14 mouse cellular contexts compared by ENCODE assay signal in the genomic region with DNA sequence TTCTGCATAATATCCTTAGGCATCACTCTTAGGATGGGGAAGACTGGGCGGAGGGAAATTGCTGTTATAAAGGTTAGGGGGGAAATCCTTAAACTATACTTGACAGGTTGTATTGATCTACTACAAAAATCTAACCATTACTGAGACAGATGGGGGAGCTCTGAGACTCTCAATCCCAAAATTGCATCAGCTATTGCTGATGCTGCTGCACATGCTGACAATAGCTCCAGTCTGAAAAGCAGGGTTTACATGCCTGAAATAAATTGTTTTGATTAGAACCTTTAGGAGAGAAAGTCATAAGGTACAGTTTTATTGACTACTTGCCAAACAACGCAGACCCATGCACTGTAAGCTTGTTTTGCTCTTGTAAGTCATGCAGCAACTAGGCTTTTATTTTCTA.
DNase-seq lines count a peak whose midpoint lies in the region; ATAC-seq and TF ChIP-seq lines count a peak whose summit lies in the region.
"Had no signal": no experiment of that assay in that cellular context is flagged by ENCODE, and none has a peak within 500 bp of the region (broad histone marks: within the 10 kb centered on the region; RNA-seq: fewer than 3 reads in every experiment).

No protein-coding gene starts in this region.

- in situ Hi-C loops in CH12.LX (cut with MboI; ENCODE audit: low pct_ligation_motif_present, low pct_unique_long_range_greater_than_20kb, low sequenced_read_pairs) = no loop called here

- no peak overlapping the region for H3K4me3 ChIP-seq in hindbrain, embryonic 13.5 days
- H3K4me3 ChIP-seq in hindbrain, embryonic 10.5 days = no peak overlapping the region
- no peak overlapping the region for H3K4me3 ChIP-seq in CH12.LX (replicated peaks in 1 of 3; ENCODE audit: low read depth in 2 of 3, low read length in 2 of 3, poor library complexity in 1 of 3)
- no peak overlapping the region for H3K4me3 ChIP-seq in forebrain, postnatal 0 days (ENCODE audit: low read depth, low read length)
- H3K4me3 ChIP-seq in midbrain, postnatal 0 days (ENCODE audit: low read depth, low read length) = no peak overlapping the region
- no peak overlapping the region for H3K4me3 ChIP-seq in limb, embryonic 10.5 days
- H3K4me3 ChIP-seq: erythroblast, embryonic 14.5 days had no signal

- WGBS in hindbrain, embryonic 13.5 days = 52% methylated on average over 2 of the region's 2 CpGs
- 73% methylated on average over 2 of the region's 2 CpGs for WGBS in hindbrain, embryonic 10.5 days
- 37% methylated on average over 2 of the region's 2 CpGs for WGBS in forebrain, postnatal 0 days
- WGBS in midbrain, postnatal 0 days = 52% methylated on average over 2 of the region's 2 CpGs
- 81% methylated on average over 2 of the region's 2 CpGs for WGBS in limb, embryonic 10.5 days

- TF ChIP-seq RAD21 in CH12.LX (IDR thresholded peaks at IDR 0.05; ENCODE audit: low read depth, low read length) = peak; percentile 68

- peak in 1 of 2 experiments; percentile 51; a peak in 2 of 4 replicates for TF ChIP-seq CTCF in CH12.LX (conservative IDR thresholded peaks at IDR 0.05 in 1 of 2, IDR thresholded peaks at IDR 0.05 in 1 of 2; ENCODE audit: low read depth in 2 of 2, low read length in 2 of 2)
- peak; percentile 36 for TF ChIP-seq CTCF in forebrain, postnatal 0 days (IDR thresholded peaks at IDR 0.05; ENCODE audit: low read depth)
- TF ChIP-seq CTCF in midbrain, postnatal 0 days (IDR thresholded peaks at IDR 0.05) = peak; percentile 52

- H3K4me1 ChIP-seq in hindbrain, embryonic 13.5 days (replicated peaks) = peaks cover 5% of the 10 kb centered on the region; the same call in 1 of the 2 replicates
- no peaks in the 10 kb centered on the region for H3K4me1 ChIP-seq in hindbrain, embryonic 10.5 days (replicated peaks)
- peaks cover 0 to 12% of the 10 kb centered on the region in 2 experiments; a peak in 1 of 4 replicates for H3K4me1 ChIP-seq in CH12.LX (ENCODE audit: control insufficient read depth in 1 of 2, insufficient read depth in 2 of 2)
- H3K4me1 ChIP-seq in forebrain, postnatal 0 days (ENCODE audit: insufficient read depth) = no peaks in the 10 kb centered on the region
- H3K4me1 ChIP-seq in midbrain, postnatal 0 days (ENCODE audit: insufficient read depth, low read length) = no peaks in the 10 kb centered on the region
- H3K4me1 ChIP-seq in limb, embryonic 10.5 days = no peaks in the 10 kb centered on the region

- H3K9ac ChIP-seq in hindbrain, embryonic 13.5 days = no peak overlapping the region
- no peak overlapping the region for H3K9ac ChIP-seq in CH12.LX (ENCODE audit: insufficient read depth, low read depth)
- H3K9ac ChIP-seq in forebrain, postnatal 0 days = no peak overlapping the region
- no peak overlapping the region for H3K9ac ChIP-seq in midbrain, postnatal 0 days (replicated peaks; ENCODE audit: low read length, poor library complexity, severe bottlenecking)

- no peaks in the 10 kb centered on the region for H3K79me2 ChIP-seq in CH12.LX (replicated peaks; ENCODE audit: control insufficient read depth, extremely low read depth, insufficient read depth, poor library complexity, severe bottlenecking)

- H3K4me2 ChIP-seq in hindbrain, embryonic 13.5 days = no peak overlapping the region
- no peak overlapping the region for H3K4me2 ChIP-seq in CH12.LX (ENCODE audit: insufficient read depth, low read depth, poor library complexity, severe bottlenecking)
- no peak overlapping the region for H3K4me2 ChIP-seq in forebrain, postnatal 0 days (ENCODE audit: low read depth)
- H3K4me2 ChIP-seq in midbrain, postnatal 0 days (ENCODE audit: low read depth, low read length, poor library complexity, severe bottlenecking) = no peak overlapping the region

- H3K27me3 ChIP-seq in hindbrain, embryonic 13.5 days = no peaks in the 10 kb centered on the region
- no peaks in the 10 kb centered on the region for H3K27me3 ChIP-seq in hindbrain, embryonic 10.5 days (ENCODE audit: insufficient read depth, poor library complexity, severe bottlenecking)
- no peaks in the 10 kb centered on the region for H3K27me3 ChIP-seq in CH12.LX (replicated peaks)
- H3K27me3 ChIP-seq in forebrain, postnatal 0 days (ENCODE audit: insufficient read depth, low read length) = no peaks in the 10 kb centered on the region
- H3K27me3 ChIP-seq in midbrain, postnatal 0 days (ENCODE audit: insufficient read depth, low read length) = no peaks in the 10 kb centered on the region
- H3K27me3 ChIP-seq in limb, embryonic 10.5 days (ENCODE audit: low read depth, poor library complexity, severe bottlenecking) = no peaks in the 10 kb centered on the region

- no peak for TF ChIP-seq POLR2A in CH12.LX (IDR thresholded peaks at IDR 0.05; ENCODE audit: low read depth, low read length)

- no peaks in the 10 kb centered on the region for H3K9me3 ChIP-seq in hindbrain, embryonic 13.5 days
- H3K9me3 ChIP-seq in hindbrain, embryonic 10.5 days = no peaks in the 10 kb centered on the region
- no peaks in the 10 kb centered on the region for H3K9me3 ChIP-seq in CH12.LX (replicated peaks; ENCODE audit: low read length)
- H3K9me3 ChIP-seq in forebrain, postnatal 0 days (ENCODE audit: low read length) = no peaks in the 10 kb centered on the region
- no peaks in the 10 kb centered on the region for H3K9me3 ChIP-seq in midbrain, postnatal 0 days (ENCODE audit: low read length)
- no peaks in the 10 kb centered on the region for H3K9me3 ChIP-seq in limb, embryonic 10.5 days (replicated peaks)

- peak; percentile 57; the same call in 1 of the 2 replicates for ATAC-seq in hindbrain, embryonic 13.5 days (ENCODE audit: low FRiP score)
- ATAC-seq in forebrain, postnatal 0 days = peak; percentile 59
- ATAC-seq in midbrain, postnatal 0 days (ENCODE audit: low FRiP score) = no peak
- ATAC-seq: inflammation-experienced regulatory T-cells, adult 6 months had no signal

- dilution Hi-C loops in CH12.LX (cut with MboI; ENCODE audit: extremely low pct_ligation_motif_present, extremely low pct_unique_long_range_greater_than_20kb, low sequenced_read_pairs) = no loop called here

- no peak for DNase-seq in hindbrain, embryonic 10.5 days (ENCODE audit: low spot score)
- no peak for DNase-seq in CH12.LX (ENCODE audit: extremely low read depth)
- peak; percentile 41 for DNase-seq in forebrain, postnatal 0 days
- peak; percentile 48 for DNase-seq in midbrain, postnatal 0 days (ENCODE audit: low spot score)
- no peak for DNase-seq in spleen, postnatal 14 days (ENCODE audit: low spot score in 2 of 2)
- DNase-seq in spleen, adult 18-20 months = no peak
- DNase-seq in limb, embryonic 10.5 days (ENCODE audit: low spot score) = no peak
- DNase-seq: adrenal gland, postnatal 10 days; cerebellum, adult 9-10 months; lung, adult 2 months had no signal

- no peaks in the 10 kb centered on the region for H3K36me3 ChIP-seq in hindbrain, embryonic 13.5 days
- H3K36me3 ChIP-seq in hindbrain, embryonic 10.5 days = no peaks in the 10 kb centered on the region
- no peaks in the 10 kb centered on the region for H3K36me3 ChIP-seq in CH12.LX (replicated peaks in 1 of 2; ENCODE audit: control insufficient read depth in 1 of 2, insufficient read depth in 1 of 2, low read length in 1 of 2)
- no peaks in the 10 kb centered on the region for H3K36me3 ChIP-seq in forebrain, postnatal 0 days (ENCODE audit: insufficient read depth)
- H3K36me3 ChIP-seq in midbrain, postnatal 0 days (ENCODE audit: insufficient read depth, low read length) = no peaks in the 10 kb centered on the region
- no peaks in the 10 kb centered on the region for H3K36me3 ChIP-seq in limb, embryonic 10.5 days

- TF ChIP-seq EP300 in CH12.LX (IDR thresholded peaks at IDR 0.05; ENCODE audit: low read length) = no peak

- H3K27ac ChIP-seq in hindbrain, embryonic 13.5 days = no peak overlapping the region
- no peak overlapping the region for H3K27ac ChIP-seq in hindbrain, embryonic 10.5 days
- H3K27ac ChIP-seq in CH12.LX (ENCODE audit: insufficient read depth, low read depth) = no peak overlapping the region; the same call in 1 of the 2 replicates
- H3K27ac ChIP-seq in forebrain, postnatal 0 days (ENCODE audit: low read depth, low read length) = no peak overlapping the region
- no peak overlapping the region for H3K27ac ChIP-seq in midbrain, postnatal 0 days (ENCODE audit: low read depth, low read length)
- H3K27ac ChIP-seq in limb, embryonic 10.5 days = no peak overlapping the region
- H3K27ac ChIP-seq: macrophage had no signal

TF ChIP-seq in CH12.LX, 34 proteins besides CTCF, POLR2A, EP300 and RAD21:
- TF ChIP-seq HCFC1 (IDR thresholded peaks at IDR 0.05; ENCODE audit: low read depth, low read length) (no peak; the same call in 1 of the 2 replicates), SMC3 (IDR thresholded peaks at IDR 0.05; ENCODE audit: low read depth, low read length) (peak; percentile 45), MYC (IDR thresholded peaks at IDR 0.05; ENCODE audit: low read depth, low read length) (peak; percentile 65; the same call in 1 of the 2 replicates), BHLHE40 (IDR thresholded peaks at IDR 0.05; ENCODE audit: low read depth, low read length) (0 out of 2 replicates have a peak, but pooled peaks have one; percentile 16), UBTF (IDR thresholded peaks at IDR 0.05; ENCODE audit: low read depth, low read length) (no peak), CHD2 (IDR thresholded peaks at IDR 0.05; ENCODE audit: low read length) (no peak), MEF2A (IDR thresholded peaks at IDR 0.05; ENCODE audit: borderline replicate concordance, low read depth, low read length) (no peak), IRF4 (IDR thresholded peaks at IDR 0.05; ENCODE audit: low read depth, low read length) (peak; percentile 15; the same call in 1 of the 2 replicates), ZC3H11A (IDR thresholded peaks at IDR 0.05; ENCODE audit: low read depth, low read length) (peak; percentile 2; the same call in 1 of the 2 replicates), GABPA (IDR thresholded peaks at IDR 0.05; ENCODE audit: insufficient replicate concordance, low read depth, low read length) (no peak)

Comparison
In these comparisons a context has a peak if more than half of its experiments do, and no peak if none do; other contexts are left out.
1. DNase-seq: peak in forebrain, postnatal 0 days (single experiment) and midbrain, postnatal 0 days (single experiment); none in hindbrain, embryonic 10.5 days (single experiment), CH12.LX (single experiment), spleen, postnatal 14 days (0 of 2), spleen, adult 18-20 months (0 of 2) and limb, embryonic 10.5 days (single experiment).